Mouse (Mus musculus): Measurements from ENCODE around the gene Dynll1. TPM values are rescaled to one million over a fixed set of nuclear protein-coding genes. Genes with fewer than 3 reads are reported as not detected.
"Not testable (repeated sequence)": the region's sequence is repeated elsewhere in the genome, so short reads cannot be mapped to it uniquely, and the experiment has no call there.

Dynll1 gene
- total RNA-seq, 2 experiments from 2014 or later = 100 to 102 TPM

DNA sequence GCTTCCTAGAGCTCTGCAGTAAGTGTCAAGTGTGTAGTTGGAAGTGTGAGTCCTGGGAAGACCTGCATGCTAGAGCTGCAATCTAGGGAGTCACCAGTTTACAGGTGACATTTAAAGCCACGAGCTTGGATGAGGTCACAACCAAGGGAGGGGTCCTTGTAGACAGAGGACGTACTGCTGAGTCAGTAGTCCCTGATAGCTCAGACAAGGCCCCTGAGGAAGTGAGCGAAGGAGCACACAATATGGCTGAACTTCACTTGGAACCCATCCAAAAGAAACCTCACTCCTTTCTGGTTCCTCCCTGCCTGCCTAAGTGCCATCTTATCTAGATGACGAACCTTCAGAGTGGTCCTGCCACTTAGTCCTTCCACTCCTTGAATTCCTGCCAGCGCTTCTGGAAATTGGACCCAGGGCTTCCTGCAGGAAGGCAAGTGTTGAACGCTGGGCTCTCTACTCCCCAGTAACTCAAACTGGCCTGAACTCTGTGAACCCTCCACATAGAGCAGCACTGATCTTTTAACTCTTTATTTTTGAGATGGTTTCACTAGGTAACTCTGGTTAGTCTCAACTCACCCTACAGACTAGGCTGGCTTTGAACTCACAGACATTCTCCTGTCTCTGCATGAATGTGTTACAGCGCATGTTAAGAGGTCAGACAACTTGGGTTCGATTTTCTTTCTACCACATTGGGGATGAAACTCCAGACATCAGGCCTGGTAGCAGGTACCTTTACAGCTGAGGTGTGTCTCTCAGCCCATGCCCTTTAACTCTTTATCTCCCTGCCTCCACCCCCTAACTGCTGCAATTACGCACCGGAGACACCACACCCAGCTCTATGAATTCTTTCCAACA is 12.2 kb upstream of the Dynll1 start:
- no peak for DNase-seq

DNA sequence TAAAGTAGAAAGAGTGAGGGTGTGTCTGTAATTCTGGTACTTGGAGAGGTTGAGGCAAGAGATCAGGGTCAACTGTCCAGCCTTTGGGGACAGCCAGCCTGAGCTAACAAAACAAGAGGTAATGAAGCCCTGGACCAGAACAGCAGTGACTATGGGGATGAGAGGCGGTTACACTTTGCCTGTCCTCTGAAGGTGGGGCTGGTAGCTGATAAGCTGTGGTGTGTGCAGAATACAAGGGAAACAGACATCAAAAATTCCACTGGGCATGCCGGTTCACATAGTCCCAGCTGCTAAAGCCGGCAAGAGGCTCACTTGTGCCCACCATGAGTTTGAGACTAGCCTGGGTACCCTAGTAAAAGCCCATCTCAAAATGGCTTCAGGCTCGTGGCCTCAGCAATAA is 11.6 kb upstream of the Dynll1 start:
- DNase-seq = no peak

DNA sequence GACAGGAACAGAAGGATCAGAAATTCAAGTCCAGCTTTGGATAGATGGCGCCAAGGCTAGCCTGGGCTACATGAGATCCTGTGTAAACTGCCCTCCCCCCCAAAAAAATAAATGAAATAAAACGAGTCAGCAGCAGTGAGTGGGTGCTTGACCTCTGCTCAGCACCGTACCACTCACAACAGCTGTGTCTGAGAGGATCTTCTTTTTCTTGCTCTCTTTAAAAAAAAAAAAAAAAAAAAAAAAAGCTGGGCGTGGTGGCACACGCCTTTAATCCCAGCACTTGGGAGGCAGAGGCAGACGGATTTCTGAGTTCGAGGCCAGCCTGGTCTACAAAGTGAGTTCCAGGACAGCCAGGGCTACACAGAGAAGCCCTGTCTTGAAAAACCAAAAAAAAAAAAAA is 1.4 kb upstream of the Dynll1 start:
- not testable (repeated sequence) for DNase-seq

DNA sequence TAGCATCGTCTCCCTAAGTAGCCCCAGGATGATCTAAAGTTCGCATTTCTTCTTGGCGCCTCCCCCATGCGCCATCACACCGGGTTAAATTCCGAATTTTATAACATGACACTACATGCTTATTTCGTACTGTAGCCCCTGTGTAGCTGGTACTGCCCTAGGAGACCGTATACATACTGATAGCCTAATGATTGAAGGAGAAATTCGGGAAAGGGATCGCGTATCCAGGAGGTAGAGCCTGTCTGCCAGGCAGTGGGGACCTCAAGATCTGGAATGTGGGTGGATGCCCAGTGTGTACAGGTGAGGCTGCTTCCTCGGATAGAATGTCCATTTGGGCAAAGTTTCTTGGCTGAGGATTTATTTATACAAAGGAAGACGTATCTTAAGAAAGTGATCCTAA is 816 bp upstream of the Dynll1 start:
- no peak for DNase-seq

DNA sequence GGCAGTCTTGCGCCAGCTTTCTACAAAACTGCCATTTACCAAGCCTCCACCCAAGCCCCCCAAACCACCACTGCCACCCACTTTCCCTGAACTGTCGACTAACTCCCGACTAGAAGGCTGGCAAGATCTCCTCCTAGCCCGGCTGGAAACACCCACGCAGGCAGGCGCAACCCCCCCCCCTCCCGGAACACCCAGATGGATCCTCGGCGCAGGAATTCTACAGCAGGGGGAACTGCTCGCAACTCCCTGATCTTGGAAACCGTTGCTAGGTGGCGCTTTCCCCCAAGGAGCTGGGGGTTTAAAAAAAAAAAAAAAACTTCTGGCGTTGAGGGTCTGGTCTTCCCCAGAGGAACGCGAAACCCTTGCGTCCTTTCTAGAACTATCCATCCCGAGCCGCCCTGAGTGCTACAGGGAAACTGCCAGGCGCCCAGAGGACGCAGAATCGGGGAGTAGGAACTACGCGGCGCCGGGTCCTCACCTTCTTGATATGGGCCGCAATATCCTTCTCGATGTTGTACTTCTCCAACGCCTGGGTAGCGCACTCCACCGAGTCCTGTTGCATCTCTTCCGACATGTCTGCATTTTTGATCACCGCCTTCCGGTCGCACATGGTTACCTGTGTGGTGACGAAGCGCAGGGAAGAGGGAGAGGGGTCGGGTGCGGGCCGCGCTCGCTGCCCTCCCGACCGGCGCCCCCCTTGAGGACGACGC is 609 bp downstream of the Dynll1 start:
- DNase-seq = peak; percentile 62

DNA sequence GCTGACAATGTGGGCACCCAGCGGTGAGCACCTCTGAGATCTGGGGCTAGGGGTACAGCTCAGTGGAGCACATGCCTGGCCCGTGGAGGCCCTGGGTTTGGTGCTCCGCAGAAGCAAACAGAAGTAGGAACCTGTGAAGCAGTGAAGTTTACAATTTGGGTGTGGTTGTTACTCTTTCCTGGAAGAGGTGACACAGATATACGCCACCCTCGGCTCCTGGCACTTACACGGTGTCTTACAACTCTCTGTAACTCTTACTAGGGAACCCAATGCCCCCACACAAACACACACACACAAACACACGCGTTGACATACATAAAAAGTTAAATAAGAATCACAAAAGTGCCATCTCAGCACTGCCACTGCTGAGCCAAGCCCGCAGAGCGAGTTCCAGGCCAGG is 4.5 kb downstream of the Dynll1 start:
- no peak for DNase-seq

DNA sequence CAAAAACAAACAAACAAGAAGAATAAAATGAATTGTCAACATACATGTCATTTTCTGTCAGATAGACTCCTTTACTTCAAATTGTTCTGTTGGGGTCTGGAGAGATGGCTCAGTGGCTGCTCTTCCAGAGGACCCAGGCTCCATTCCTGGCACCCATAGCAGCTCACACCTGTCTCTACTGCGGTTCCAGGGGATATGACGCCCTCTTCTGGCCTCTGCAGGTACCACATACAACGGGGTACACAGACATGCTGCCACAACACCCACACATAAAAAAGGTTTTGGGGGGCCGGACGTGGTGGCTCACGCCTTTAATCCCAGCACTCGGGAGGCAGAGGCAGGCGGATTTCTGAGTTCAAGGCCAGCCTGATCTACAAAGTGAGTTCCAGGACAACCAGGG is 6.6 kb downstream of the Dynll1 start:
- no peak for DNase-seq

DNA sequence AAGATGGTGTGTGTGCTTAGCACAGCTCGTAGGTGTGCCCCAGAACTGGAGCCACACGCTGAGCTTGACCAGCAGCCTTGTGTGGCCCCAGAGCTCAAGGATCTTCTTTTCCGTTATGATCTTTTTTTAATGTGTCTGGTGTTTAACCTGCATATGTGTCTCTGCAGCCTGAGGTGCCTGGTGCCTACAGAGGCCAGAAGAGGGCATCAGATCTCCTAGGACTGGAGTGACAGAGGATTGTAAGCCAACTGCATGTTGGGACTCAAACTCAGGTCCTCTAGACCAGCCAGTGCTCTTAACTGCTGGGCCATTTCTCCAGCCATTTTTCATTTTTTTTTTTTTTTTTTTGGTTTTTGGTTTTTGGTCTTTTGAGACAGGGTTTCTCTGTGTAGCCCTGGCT is 16.1 kb downstream of the Dynll1 start:
- no peak for DNase-seq

DNA sequence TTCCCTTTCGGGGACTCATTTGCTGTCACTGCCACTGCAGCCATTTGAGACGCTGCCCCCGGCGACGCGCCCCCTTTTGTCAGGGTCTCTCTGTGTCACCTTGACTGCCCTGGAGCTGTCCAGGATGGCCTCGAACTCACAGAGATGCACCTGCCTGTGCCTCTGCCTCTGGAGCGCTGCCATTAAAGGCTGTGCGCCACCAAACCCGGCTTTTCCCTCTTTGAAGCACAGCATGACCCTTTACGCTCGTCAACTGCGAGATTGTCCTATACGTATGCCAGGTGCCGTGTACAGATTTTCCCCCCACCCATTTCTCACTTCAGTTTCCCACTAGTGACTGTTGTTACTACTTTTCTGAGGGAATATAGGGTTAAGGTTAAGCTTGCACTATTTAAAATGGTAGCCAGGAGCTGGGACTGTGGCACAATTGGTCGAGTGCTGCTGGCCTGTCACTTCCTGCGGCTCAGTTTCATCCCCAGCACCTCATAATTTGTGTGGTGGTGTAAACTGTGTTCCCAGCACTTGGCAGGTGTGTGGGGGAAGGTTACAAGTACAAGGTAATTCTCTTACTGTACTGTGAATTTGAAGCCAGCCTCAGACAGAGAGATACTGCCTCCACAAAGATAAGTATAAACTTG is 20.6 kb downstream of the Dynll1 start:
- DNase-seq = no peak

DNA sequence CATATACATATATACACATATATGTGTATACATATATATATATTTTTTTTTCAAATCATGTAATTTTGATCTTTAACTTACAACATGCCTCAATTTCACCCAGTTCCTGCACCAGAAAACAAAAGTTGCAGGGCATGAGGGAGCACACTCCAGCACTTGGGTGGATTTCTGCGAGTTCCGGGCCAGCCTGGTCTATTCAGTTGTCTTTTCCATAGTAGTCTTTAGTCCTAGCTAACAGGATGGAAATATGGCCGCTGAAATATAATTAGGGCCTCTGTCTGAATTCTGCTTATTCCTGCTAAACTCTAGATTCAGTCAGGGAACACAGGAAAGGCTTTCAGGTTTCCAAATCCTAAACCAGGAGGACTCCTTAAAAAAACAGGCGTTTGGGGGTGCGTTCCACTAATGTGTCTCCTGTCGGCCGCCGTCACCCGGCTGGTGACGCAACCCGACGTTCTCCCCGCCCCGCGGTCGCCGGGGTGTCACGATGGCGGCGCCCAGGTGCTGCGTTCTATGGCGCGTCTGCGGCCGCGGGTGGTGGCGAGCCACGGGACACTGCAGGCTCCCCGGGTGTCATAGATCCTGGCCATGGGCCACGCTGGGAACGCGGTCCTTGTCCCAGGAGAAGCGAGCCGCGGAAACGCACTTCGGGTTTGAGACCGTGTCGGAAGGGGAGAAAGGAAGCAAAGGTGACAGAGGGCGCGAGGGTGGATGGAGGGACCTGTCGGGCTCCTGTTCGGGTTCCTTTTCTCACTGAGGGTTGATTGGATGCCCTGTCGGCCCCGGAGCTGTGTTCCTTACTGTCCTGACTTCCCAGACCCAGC is 21.4 kb downstream of the Dynll1 start, which contains the start of gene Coq5:
Coq5 (plus strand) TSS at position 441 of the 824 bp plus-strand sequence.
- DNase-seq = peak; percentile 85

DNA sequence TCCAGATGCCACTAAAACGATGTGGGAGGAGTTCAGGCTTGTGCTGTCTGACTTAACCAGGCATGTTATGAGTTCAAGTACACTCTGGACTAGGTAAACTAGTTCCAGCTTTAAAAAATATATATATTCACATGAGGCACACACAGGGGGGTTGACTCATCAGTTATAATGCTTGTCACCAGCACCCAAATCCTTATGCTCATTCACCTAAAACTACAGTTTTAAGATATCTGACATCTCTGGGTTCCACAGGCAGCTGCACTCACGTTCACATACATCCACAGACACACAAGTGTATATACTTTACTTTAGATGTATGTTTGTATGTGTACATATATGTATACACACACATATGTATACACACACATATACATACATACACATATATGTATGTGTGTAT is 22.0 kb downstream of the Dynll1 start:
- no peak for DNase-seq

DNA sequence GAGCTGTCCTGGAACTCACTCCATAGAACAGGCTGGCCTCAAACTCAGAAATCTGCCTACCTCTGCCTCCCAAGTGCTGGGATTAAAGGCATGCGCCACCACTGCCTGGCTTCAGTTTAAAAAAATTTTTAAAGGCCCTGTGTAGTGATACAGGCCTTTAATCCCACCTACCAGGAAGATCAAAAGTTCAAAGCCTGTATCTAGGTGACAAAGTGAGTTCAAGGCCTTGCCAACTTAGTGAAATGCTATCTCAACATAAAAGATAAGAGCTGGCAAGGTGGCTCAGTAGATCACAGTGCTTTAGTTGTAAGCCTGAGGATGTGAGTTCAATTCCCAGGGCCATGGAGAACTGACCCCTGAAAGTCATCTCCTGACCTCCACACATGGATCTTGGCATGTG is 22.7 kb downstream of the Dynll1 start:
- no peak for DNase-seq

DNA sequence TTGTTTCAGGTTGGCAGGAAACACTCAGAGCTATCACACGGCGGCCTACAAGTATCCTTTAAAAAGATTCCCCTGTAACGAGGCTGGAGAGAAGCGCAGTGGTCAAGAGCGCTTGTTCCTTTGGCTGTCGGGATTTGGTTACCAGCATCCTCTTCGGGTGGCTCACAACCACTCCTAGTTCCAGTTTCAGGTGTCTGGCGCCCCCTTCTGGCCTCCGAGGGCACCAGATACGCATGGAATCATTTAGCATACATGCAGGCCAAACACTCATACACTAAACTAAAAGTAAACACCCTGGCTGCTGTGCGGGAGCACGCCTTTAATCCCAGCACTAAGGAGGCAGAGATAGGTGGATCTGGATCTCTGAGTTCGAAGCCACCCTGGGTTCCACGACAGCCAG is 24.8 kb downstream of the Dynll1 start:
- DNase-seq = no peak

DNA sequence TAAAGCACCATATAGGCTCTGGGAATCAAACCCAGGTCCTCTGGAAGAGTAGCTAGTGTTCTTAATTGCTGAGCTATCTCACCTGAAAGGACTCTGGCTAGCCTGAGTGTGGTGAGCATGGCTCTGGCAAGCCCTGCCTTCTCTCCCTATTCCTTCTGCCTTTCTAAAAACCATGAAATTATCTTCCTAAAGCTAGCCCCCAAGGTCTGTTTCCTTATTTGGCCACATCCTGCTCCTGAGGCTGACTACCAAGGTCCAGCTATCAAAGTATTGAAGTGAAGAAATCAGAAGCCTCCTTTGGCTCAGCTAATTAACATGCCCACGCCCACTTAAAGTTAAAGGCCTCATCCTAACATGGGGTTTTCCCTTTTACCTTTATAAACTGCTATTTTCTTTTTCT is 26.0 kb downstream of the Dynll1 start:
- no peak for DNase-seq

DNA sequence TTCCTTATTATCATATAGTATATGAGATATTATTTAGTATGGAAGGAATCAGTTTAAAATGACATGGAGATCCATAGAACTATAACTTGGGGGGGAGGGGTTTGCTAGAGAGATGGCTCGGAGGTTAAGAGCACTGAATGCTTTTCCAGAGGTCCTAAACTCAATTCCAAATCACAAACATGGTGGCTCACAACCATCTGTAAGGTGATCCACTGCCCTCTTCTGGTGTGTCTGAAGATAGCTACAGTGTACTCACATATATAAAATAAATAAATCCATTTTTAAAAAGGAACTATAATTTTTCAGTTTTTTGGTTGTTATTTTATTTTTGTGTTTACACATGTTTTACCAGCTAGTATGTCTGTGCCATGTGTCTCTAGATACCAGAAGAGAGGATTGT is 26.4 kb downstream of the Dynll1 start:
- no peak for DNase-seq

DNA sequence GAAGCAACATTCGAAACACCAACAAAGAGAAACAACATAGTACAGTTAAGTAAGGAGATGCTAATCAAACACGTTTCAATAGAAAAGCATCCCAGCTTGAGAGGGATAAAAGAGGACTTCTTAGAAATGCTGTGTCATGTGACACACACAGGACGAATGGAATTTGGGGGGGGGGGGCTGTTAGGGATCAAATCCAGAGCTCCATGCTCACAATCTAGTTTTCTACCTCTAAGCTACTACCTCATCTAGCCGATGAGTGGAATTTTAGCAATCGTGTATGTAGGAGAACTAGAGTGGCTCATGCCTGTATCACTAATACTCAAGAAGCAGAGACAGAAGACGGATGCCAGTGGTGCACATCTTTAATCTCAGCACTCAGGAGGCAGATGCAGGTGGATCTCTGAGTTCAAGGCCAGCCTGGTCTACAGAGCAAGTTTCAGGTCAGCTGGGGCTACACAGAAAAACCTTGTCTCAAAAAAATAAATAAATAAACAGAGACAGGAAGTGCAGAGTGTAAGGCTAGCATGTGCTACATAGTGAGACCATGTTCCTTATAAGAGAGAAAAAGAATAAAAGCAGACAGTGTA is 27.2 kb downstream of the Dynll1 start:
- no peak for DNase-seq

DNA sequence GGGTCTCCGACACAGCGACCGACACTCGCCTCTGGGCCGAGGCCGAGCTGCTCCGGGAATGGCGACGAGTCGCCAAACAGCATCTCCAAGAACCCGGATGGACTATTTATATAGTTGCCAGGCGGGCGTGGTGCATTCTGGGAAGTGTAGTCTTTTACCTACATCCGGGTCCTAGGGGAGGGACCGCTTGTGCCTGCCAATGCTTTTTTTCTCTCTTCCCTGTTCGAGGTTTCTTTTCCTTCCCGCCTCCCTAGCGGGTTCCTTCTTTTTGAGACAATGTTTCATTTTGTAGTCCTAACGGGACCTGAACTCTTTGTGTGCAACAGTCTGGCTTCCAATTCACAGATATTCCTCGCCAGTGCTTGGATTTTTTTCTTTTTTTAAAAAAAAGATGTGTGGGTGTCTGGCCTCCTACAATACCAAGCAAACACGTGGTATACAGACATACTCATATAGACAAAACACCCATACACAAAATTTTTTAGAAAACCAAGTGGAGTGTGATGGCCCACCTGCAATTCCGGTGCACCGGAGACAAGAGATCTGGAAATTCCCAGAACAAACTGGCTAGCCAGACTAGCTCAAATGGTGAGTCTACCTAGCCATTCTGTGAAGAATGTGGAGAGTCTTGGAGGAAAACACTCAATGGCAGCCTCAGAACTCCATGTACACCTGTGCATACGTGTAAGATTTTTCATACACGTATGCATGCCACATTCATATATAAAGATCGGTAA is 27.8 kb downstream of the Dynll1 start, which contains the start of gene Rnf10:
Rnf10 (minus strand) TSS at position 87 of the 737 bp plus-strand sequence.
- peak; percentile 94 for DNase-seq

DNA sequence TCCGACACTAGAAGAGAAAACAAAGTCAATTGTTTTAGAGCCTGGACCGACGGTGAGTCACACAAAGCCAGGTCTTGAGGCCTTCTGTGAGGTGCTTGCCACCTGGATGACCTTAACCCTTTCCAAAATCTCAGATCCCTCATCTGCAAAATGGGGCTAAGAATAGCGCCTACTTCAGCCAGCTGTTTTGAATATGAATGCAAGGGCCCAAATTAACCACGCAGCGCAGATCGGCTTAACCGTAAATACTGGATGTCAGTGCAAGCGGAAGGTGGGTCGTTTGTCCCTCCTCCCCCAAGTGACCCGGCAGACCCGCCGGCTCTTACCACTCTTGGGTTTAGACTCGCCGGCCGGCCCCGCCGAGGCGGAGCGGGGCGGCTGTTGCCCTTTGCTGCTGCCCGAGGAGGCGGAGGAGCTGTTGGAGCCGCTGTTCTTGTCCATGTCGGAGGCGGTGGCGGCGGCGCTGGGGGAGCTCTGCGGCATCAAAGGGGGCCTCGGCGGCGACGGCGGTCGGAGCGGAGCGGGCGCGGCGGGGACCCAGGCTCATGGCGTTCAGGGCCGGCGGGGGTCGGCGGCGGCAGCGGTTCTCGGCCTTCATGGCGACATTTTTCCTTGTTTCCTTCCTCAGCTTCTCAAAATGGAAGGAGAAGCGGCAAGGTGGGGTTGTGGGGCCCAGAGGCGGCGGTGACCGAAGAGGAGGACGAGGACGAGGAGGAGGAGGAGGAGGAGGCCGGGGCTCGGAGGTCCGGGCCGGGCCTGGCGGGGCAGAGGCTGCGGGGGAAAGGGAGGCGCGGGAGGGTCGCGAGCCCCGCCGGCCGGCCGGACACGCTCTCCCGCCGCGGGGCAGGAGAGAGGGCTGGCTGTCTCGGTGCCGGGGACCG is 28.6 kb downstream of the Dynll1 start:
- peak; percentile 38 for DNase-seq

DNA sequence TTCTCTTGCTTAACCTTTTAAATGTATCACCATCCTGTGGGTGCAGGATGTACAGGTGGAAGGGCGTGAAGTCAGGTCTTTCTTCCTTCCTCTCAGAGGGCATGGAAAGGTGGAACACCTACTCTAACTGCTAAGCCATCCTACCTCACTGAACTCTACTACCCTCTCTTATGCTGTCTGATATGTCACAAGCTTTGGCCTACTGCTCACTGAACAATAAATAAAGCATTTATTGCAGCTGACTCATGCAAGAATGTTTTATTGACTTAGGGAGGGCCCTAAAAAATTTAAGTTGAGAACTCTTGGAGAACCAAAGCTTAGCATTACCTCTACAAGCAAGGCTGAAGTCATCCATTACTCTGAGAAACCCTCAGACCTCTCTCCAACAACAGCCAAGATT is 30.8 kb downstream of the Dynll1 start:
- DNase-seq = no peak

DNA sequence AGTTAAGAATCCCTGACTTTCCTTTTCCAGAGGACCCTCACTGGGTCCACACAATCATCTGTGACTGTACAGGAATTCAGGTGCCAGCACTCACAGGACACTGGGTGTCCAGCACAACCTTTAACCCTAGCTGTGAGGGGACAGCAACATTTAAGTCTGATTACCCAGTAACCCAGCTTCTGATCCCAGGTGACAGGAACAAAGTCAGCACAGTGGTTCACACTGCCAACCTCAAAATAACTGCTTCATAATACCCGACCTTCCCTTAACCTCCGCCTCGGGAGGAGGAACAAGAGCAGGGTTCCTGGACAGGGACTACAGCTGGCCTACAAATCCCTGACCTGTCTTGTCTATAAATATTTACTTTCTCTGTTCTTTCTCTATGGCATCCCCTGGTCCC is 32.5 kb downstream of the Dynll1 start:
- peak; percentile 40 for DNase-seq
